Mouse (Mus musculus) forebrain, embryonic 14.5 days (tissue): ENCODE data around the gene Intu. TPM values are rescaled to one million over a fixed set of nuclear protein-coding genes. Genes with fewer than 3 reads are reported as not detected.

Source experiments
- ATAC-seq: fragments of 200-750 bp; cut with Nextera tagmentation; 2 replicates; pipeline ENCODE4 v1.8.0; 2017; ENCODE audit warnings: mild to moderate bottlenecking, moderate library complexity
- DNase-seq: peaks from one replicate; pipeline ENCODE4 v3.0.0-alpha.2; 2015; ENCODE audit warnings: low spot score
- H3K27ac ChIP-seq: fragments of 300-500 bp; sonication (generic); 2 replicates; pipeline ENCODE4 v1.5.1; 2014; ENCODE audit warnings: low read depth, mild to moderate bottlenecking, control low read depth, low read length, moderate library complexity
- H3K27me3 ChIP-seq: fragments of 300-500 bp; sonication (generic); replicated peaks from 2 replicates; pipeline ENCODE4 v1.6.1; 2014; ENCODE audit warnings: low read length, control low read depth, mixed read lengths; ENCODE audit not compliant: control insufficient read depth, insufficient read depth
- H3K36me3 ChIP-seq: fragments of 300-500 bp; sonication (generic); 2 replicates; pipeline ENCODE4 v1.6.1; 2014; ENCODE audit warnings: low read length, control low read depth; ENCODE audit not compliant: control insufficient read depth, insufficient read depth
- H3K4me1 ChIP-seq: fragments of 300-500 bp; sonication (generic); 2 replicates; pipeline ENCODE4 v1.6.1; 2014; ENCODE audit warnings: antibody characterized with exemption, low read length, control low read depth; ENCODE audit not compliant: control insufficient read depth, insufficient read depth
- H3K4me2 ChIP-seq: fragments of 300-500 bp; sonication (generic); 2 replicates; pipeline ENCODE4 v1.6.1; 2014; ENCODE audit warnings: mild to moderate bottlenecking, control low read depth, low read length
- H3K4me3 ChIP-seq: fragments of 300-500 bp; sonication (generic); 2 replicates; pipeline ENCODE4 v1.5.1; 2014; ENCODE audit warnings: low read depth, low read length, control low read depth
- H3K9ac ChIP-seq: fragments of 300-500 bp; sonication (generic); 2 replicates; pipeline ENCODE4 v1.6.1; 2014; ENCODE audit warnings: mild to moderate bottlenecking, low read length, control low read depth, moderate library complexity
- H3K9me3 ChIP-seq: fragments of 300-500 bp; sonication (generic); replicated peaks from 2 replicates; pipeline ENCODE4 v1.6.1; 2016; ENCODE audit warnings: low read length, control low read depth, mixed read lengths; ENCODE audit not compliant: control insufficient read depth
- WGBS: fragments of 180-500 bp; shearing (Covaris S2); extraction: QIAGEN DNeasy Blood & Tissue Kit; methylation state at CpG from one replicate; pipeline ENCODE4 v1.1.7; 2014; 5-methylcytosine and 5-hydroxymethylcytosine counted together
- polyA plus RNA-seq: library from polyadenylated mRNA; unstranded; fragments of >200 nt; fragmentation: Nextera tagmentation; extraction: Ambion mirVana; gene quantifications from 2 replicates; pipeline ENCODE4 v1.2.1, GENCODE M21; 2014

The Intu gene
- polyA plus RNA-seq, 1 experiment from 2014 or later = 4.6 TPM

DNA sequence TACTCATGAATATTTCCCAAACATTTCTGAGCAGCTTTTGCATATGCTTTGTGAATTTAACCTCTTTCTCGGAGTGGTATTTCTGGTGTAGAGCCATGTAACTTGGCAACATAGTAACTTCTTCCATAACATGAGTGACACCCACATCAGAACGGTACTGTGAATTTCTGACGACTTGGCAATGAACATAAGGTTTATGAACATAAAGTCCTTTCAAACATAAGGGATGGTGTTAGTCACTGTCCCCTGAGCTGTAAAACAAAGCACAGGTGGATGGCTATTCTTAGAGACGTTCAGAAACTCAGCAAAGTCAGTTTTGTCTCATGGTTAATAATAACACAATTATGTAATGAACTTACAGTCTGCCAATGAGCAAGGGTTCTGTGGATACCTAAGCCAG, 3.1 kb downstream of the Intu start:
- Histone ChIP-seq H3K4me3 (no peak overlapping the region), H3K27me3 (no peaks in the 10 kb centered on the region), H3K27ac (no peak overlapping the region), H3K4me2 (no peak overlapping the region), H3K4me1 (peaks cover 3% of the 10 kb centered on the region; the same call in 1 of the 2 replicates), H3K9me3 (0 out of 2 replicates have a peak, but pooled peaks cover 4% of the 10 kb centered on the region), H3K36me3 (no peaks in the 10 kb centered on the region), H3K9ac (no peak overlapping the region)
- DNase-seq (no peak), ATAC-seq (no peak)
- 70% methylated on average over 4 of the region's 4 CpGs for WGBS

DNA sequence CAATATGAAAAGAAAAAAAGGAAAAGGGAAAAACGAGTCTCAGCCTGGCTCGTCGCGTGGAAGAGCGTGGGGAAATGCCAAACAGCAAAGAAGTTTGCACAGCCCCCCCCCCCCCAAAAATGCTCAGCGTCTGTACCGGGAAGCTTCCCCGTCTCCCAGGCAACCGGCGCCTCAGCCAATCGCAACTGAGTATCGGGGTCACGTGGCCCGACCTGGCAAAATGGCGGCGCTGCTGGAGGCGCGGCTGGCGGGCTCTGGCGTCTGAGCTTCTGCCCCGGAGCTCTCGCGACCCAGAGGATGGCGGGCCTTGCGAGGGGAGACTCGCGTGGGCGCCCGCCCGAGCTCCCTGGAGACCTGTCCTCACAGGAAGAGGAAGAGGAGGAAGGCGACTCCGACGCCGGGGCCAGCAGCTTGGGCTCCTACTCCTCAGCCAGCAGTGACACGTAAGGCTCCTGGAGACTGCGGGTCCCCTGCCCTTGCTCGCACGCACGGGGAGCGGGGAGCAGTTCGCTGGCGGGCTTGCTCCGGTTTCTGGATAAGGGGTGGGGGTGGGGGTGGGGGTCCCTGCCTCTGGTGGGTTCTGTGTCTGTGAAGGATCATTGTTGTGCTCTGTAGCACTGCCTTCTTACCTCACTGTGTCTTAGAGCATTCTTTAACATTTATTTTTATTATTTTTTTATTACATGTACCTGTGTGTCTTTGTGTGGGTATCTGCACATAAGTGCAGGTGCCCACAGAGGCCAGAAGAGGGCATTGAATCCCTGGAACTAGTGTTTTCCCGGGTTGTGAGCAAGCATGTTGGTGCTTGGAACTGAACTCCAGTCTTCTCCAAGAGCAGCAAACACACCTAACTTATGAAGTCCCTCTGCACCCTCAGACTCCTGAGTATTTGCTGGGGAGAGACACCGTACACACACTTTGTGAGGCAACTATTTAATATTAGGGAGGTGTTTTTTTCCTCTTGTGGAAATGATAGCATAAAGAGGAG, 9.8 kb downstream of the Intu start:
- 4% methylated on average over 45 of the region's 45 CpGs for WGBS
- no peaks in the 10 kb centered on the region for H3K9me3 ChIP-seq
- 0 out of 2 replicates have a peak overlapping the region, but pooled peaks have one; percentile 27 for H3K27ac ChIP-seq

DNA sequence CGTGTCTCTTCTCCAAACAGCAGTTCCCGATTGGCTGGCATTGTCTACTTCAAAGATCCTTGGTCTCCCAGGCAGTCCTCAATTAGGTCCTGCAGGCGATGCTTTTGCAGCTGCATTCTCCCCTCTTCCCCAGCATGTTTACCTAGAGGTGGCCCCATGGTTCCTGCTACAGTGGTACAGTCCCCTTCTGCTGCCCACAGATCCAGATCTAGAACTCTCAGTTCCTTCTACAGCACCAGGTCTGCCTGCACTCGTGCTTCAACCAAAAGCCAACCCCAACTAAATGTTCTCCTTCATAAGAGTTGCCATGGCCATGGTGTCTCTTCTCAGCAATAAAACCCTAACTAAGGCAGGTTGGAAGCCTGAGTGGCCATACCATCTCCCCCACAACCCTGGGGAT, 15.5 kb downstream of the Intu start:
- Histone ChIP-seq H3K27ac (no peak overlapping the region), H3K9me3 (no peaks in the 10 kb centered on the region), H3K4me2 (no peak overlapping the region), H3K4me1 (no peaks in the 10 kb centered on the region), H3K36me3 (no peaks in the 10 kb centered on the region), H3K9ac (no peak overlapping the region), H3K4me3 (no peak overlapping the region), H3K27me3 (no peaks in the 10 kb centered on the region)
- ATAC-seq = no peak
- WGBS = 74% methylated on average over 4 of the region's 4 CpGs
- DNase-seq = no peak

More for the DNA sequence above, 9.8 kb downstream of the Intu start:
- H3K4me2 ChIP-seq = peak overlapping the region; percentile 63
- H3K9ac ChIP-seq = peak overlapping the region; percentile 85
- H3K4me3 ChIP-seq = peak overlapping the region; percentile 76
- no peaks in the 10 kb centered on the region for H3K36me3 ChIP-seq
- H3K4me1 ChIP-seq = no peaks in the 10 kb centered on the region
- peak; percentile 94 for DNase-seq
- ATAC-seq = peak; percentile 97
- no peaks in the 10 kb centered on the region for H3K27me3 ChIP-seq

DNA sequence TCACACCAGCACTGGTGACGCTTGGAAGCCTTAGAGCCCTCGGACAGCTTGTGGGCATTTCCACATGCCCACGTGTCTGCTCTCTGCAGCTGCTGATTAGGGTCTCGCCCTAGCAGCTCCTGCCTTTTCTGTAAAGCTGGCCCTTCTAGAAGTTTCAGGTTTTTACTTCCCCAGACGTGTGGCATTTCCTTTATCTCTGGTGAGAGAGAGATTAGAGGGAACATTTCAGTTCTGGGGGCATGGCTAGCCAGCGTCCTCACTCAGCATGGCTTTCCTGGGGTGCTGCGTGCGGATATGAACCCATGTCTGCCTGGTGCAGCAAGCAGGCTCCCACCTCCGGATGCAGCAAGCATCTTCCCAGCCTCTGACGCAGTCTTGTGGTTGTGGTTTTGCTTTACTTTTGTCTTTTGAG, 121.9 kb downstream of the Intu start:
- H3K27ac ChIP-seq = no peak overlapping the region
- H3K4me1 ChIP-seq = no peaks in the 10 kb centered on the region
- H3K9ac ChIP-seq = no peak overlapping the region
- ATAC-seq (no peak), DNase-seq (no peak)
- H3K4me3 ChIP-seq = no peak overlapping the region
- WGBS = 72% methylated on average over 10 of the region's 10 CpGs
- H3K9me3 ChIP-seq = no peaks in the 10 kb centered on the region
- no peaks in the 10 kb centered on the region for H3K27me3 ChIP-seq
- H3K4me2 ChIP-seq = no peak overlapping the region
- peaks cover 12% of the 10 kb centered on the region for H3K36me3 ChIP-seq

DNA sequence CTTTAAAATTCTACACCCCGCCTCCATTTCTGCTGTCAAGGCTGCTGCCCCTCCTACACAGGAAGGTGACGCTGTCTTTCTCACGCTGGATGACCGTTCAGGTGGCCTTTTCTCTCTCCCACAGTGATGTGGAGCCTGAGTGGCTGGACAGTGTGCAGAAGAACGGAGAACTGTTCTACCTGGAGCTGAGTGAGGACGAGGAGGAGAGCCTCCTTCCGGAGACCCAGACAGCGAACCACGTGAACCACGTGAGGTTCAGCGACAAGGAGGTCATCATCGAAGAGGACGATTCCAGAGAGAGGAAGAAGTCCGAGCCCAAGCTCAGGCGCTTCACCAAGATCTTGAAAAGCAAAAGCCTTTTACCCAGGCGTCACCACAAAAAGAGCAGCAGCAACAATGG, 122.5 kb downstream of the Intu start:
- H3K36me3 ChIP-seq = peaks cover 12% of the 10 kb centered on the region

DNA sequence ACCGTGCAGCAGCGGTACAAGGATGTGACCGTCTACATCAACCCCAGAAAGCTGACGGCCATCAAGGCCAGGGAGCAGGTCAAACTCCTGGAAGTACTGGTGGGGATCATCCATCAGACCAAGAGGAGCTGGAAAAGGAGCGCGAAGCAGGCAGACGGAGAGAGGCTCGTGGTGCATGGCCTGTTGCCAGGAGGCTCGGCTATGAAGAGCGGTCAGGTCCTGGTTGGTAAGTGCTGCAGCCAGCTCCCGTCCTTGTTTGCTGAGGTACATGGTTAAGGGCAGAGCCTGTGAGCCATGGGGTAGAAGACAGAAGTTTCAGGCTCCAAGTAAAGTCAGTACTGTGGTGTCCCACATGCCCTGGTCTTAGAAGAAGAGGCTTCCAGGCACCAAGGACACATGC, 122.9 kb downstream of the Intu start:
- H3K4me2 ChIP-seq = no peak overlapping the region
- ATAC-seq (no peak), DNase-seq (no peak)
- no peak overlapping the region for H3K9ac ChIP-seq
- H3K9me3 ChIP-seq = no peaks in the 10 kb centered on the region
- H3K36me3 ChIP-seq = peaks cover 12% of the 10 kb centered on the region
- H3K4me3 ChIP-seq = no peak overlapping the region
- H3K4me1 ChIP-seq = no peaks in the 10 kb centered on the region
- no peaks in the 10 kb centered on the region for H3K27me3 ChIP-seq
- WGBS = 85% methylated on average over 11 of the region's 11 CpGs
- H3K27ac ChIP-seq = no peak overlapping the region

More for the DNA sequence above, 122.5 kb downstream of the Intu start:
- Histone ChIP-seq H3K27me3 (no peaks in the 10 kb centered on the region), H3K9ac (no peak overlapping the region), H3K4me2 (no peak overlapping the region), H3K4me3 (no peak overlapping the region), H3K27ac (no peak overlapping the region), H3K4me1 (no peaks in the 10 kb centered on the region), H3K9me3 (no peaks in the 10 kb centered on the region)
- ATAC-seq (no peak), DNase-seq (no peak)
- 93% methylated on average over 16 of the region's 16 CpGs for WGBS

DNA sequence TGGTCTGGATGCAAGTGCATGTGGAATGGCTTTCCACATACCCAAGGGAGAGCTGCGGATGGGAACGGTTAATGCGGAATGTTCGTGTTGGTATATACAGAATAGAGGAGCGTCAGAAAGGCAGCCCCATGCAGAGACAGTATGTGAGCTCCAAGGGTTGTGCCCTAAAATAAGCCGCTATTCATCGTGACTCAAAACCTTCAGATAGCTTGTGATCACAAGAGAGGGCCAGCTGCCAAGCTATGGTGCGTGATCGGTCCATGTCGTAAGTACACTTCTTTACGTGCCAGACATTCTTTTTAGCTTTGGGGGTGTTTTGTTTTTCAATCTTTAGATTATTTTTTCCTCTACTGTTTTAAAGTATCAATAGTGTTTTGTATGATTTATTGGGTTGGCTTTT, 124.5 kb downstream of the Intu start:
- no peak for ATAC-seq
- no peaks in the 10 kb centered on the region for H3K9me3 ChIP-seq
- H3K4me3 ChIP-seq = no peak overlapping the region
- H3K27ac ChIP-seq = no peak overlapping the region
- no peak overlapping the region for H3K9ac ChIP-seq
- no peak overlapping the region for H3K4me2 ChIP-seq
- no peaks in the 10 kb centered on the region for H3K4me1 ChIP-seq
- DNase-seq = no peak
- H3K27me3 ChIP-seq = no peaks in the 10 kb centered on the region
- H3K36me3 ChIP-seq = peaks cover 12% of the 10 kb centered on the region
- WGBS = 83% methylated on average over 11 of the region's 11 CpGs

GRCm38 (mm10) chr3:40656339-40656738, 125.3 kb downstream of the Intu start:
- WGBS = 91% methylated on average over 5 of the region's 5 CpGs
- Histone ChIP-seq H3K4me3 (no peak overlapping the region), H3K9ac (no peak overlapping the region), H3K27ac (no peak overlapping the region), H3K4me1 (no peaks in the 10 kb centered on the region), H3K27me3 (no peaks in the 10 kb centered on the region), H3K4me2 (no peak overlapping the region), H3K36me3 (peaks cover 12% of the 10 kb centered on the region), H3K9me3 (no peaks in the 10 kb centered on the region)
- no peak for DNase-seq
- ATAC-seq = no peak

DNA sequence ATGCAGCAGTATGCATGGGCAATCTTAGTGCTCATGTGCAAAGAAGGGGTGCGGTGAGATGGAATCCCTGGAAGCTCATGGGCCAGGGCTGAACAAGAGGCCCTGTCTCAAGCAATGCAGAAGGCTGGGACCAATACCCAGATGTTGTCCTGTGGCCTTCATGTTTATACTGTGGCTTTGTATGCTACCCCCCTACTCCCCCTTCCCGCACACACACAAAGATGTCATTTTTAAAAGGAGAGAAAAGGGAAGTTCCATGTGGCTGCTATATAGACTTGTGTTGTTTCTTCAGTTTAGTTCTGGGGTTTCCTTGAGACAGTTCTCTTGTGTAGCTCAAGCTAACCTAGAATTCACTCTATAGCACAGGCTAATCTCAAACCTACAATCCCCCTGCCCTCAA, 129.1 kb downstream of the Intu start:
- DNase-seq = no peak
- Histone ChIP-seq H3K4me1 (no peaks in the 10 kb centered on the region), H3K9ac (no peak overlapping the region), H3K4me3 (no peak overlapping the region), H3K27ac (no peak overlapping the region), H3K9me3 (no peaks in the 10 kb centered on the region), H3K4me2 (no peak overlapping the region), H3K27me3 (no peaks in the 10 kb centered on the region), H3K36me3 (peaks cover 3% of the 10 kb centered on the region)
- WGBS = 95% methylated on average over 2 of the region's 2 CpGs
- no peak for ATAC-seq
